Mouse (Mus musculus) T-cell, adult 2 months (primary cell): ENCODE measurements around the gene Muc2.

ENCODE experiments used
- DNase-seq: peaks from one replicate; pipeline ENCODE4 v3.0.0; 2022; ENCODE audit warnings: low spot score

Muc2 gene

DNA sequence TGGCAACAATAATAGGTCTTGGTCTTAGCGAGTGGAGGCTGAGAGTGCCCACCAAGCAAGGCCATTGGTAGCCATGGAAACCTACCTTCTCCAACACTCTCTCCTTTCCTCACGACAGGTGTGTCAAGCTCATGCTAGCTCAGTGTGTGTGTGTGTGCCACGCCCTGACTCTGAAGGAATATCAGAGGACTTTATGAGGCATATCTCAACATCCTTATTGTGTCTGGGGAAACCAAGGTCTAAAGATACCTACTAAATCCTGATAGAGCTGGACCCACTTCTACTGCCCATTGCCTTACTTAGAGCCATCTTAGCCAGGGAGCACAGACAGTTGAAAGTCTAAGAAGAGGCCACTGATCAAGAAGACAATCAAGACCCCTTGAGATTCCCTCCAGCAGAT is 80.4 kb downstream of the Muc2 start:
- no peak for DNase-seq

DNA sequence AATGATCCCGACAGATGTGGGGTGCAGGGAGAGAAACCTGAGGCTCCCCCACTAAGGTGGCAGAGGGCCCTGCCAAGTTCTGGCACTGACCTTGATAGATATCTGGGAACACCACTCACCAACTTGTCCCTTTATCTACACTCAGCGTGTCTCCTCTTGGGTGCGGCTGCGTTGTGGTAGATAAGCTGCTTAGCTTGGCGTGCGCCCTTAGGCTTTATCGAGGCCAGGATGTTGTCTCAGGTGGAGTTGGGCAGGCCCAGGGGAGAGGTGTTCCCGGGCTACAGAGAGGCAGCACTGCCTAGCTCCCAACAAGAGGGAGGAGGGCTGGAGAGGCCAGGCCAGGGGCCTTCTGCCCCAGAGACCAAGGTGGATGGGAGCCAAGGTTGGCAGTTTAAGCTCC is 80.8 kb downstream of the Muc2 start:
- no peak for DNase-seq

DNA sequence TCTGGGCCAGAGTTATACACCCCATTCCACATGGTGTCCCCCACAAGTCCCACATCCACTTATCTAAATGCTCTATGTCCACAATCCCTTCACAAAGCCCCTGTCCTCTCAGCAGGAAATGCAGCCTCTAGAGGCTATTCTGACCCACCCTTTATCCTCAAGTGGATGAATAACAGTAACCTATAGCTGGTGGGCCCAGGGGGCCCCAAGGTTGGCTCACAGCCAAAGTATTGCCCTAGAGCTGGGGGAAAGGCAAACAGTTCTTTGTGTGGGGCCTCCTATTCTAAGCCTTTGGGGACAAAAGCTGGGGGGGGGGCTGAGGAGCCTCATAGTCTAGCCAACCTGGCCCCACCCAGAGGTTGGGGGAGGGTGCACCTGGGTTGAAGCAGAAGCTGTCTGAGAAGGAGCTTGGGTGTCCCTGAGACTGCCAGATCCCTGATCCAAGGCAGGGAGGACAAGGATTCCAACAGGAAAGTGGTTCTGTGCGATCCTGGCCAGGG is 82.0 kb downstream of the Muc2 start:
- DNase-seq = no peak

DNA sequence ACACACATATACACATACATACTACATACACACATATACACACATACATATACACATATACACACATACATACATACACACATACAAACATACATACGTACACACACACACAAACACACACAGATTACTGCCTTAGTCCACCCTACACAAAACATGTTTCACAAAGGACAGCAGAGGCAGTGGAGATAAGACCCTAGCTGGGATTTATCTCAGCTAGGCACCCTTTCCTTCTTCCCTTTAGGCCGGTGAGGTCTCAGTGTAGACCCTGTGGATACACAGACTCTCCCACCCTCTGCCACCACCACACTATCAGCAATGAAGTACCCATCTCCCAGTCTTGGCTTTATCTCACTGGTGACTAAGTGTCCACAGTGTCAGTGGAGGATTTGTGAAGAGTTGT is 84.7 kb downstream of the Muc2 start:
- no peak for DNase-seq

DNA sequence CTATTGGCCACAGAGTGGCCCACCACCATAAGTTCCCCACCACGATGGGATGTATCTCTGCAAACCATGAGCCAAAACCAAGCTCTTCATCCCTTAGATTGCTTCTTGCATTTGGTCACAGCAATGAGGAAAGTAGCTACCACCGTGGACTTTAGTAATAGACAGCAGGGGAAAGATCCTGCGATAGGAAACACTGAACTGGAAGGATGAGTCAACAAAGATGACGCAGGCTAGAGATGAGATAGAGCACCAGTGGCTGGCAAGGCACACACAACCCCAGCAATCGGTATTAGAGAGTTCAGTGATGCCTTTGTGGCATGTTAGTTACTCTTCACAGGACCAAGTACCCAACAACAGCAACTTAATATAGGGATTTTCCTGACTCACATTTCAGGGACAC is 86.1 kb downstream of the Muc2 start:
- DNase-seq = no peak

DNA sequence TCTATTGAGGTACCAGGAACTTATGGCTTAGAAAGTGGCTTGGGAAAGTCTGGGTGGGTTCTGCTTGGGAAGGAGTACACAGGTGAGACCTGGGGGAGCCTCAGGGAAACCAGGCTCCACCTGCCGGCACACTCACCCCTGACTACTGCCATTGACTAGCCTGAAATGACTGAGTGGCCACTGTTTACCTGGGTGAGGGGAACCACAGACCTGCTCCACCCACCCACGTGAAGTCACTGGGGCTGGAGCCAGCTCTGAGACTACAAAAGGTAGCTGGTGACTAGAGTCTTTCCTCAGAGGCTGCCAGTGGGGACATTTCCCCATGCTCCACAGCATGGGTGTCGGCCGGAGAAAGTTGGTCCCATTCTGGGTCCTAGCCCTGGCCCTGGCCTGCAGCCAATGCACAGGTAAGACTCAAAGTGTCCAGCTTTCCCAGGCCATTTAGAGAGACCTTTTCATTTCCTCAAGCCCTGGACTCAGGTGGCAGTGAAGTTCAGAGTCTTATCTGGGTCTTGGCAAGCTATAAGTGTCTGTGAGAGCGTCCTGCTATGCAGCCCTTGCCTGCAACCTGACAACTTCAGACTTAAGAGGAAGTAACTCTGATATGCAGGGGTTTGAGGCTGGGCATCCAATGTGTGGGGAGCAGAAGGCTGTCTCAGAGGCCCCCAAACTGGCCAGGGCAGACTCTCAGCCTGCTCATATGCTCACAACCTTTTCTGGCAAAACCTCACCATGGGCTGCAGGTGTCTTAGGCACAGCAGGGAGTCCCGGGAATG is 98.7 kb downstream of the Muc2 start, which contains the start of gene Muc5ac:
TSS of gene Muc5ac (plus strand) at position 296 of the 776 bp plus-strand sequence.
- no peak for DNase-seq

DNA sequence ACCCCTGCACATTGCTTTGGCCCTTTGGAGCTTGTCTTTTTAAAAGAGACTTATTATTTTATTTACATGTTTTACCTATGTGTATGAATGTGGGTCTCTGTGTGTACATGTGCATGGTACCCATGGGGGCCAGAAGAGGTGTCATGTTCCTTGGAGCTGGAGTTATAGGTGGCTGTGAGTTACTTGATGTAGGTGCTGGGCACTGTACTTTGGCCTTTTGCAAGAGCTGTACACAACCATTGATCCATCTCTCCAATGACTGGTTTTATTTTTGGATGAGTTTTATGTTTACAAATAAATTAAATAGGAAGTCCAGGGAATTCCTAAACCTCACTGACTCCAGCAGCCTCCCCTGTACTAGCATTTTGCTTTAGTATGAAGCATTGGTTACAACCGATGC is 104.1 kb downstream of the Muc2 start:
- no peak for DNase-seq

DNA sequence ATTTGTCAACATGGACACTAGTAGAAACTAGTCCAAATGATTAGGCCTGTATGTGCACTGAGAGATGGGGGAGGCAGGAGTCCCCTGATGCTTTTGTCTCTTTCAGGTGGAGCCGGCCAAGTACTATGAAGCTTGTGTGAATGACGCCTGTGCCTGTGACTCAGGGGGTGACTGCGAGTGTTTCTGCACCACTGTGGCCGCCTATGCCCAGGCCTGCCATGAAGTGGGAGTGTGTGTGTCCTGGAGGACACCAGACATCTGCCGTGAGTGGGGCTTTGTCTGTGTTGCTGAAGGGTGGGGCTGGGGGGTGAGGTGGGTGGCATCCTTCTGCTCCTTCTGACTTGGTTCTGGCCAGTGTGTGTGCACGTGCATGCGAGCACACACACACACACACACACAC is 113.1 kb downstream of the Muc2 start:
- no peak for DNase-seq
